Mouse (Mus musculus) lung, postnatal 0 days (tissue): ENCODE results near the gene Prkaca. TPM values are rescaled to one million over a fixed set of nuclear protein-coding genes. Genes with fewer than 3 reads are reported as not detected.
A peak's percentile ranks its signal among the peaks of the same experiment; 100 is the strongest.
"Not testable (repeated sequence)": the region's sequence is repeated elsewhere in the genome, so short reads cannot be mapped to it uniquely, and the experiment has no call there.

Source experiments
- ATAC-seq: fragments of 200-750 bp; cut with Nextera tagmentation; 2 replicates; pipeline ENCODE4 v1.8.0; 2017; ENCODE audit warnings: moderate library complexity
- DNase-seq: peaks from one replicate; pipeline ENCODE4 v3.0.0-alpha.2; 2016; ENCODE audit warnings: low spot score
- H3K27ac ChIP-seq: fragments of 300-500 bp; sonication (generic); 2 replicates; pipeline ENCODE4 v1.5.1; 2014; ENCODE audit warnings: antibody characterized with exemption, mild to moderate bottlenecking, low read length, mixed read lengths
- H3K27me3 ChIP-seq: fragments of 300-500 bp; sonication (generic); replicated peaks from 2 replicates; pipeline ENCODE4 v1.6.1; 2014; ENCODE audit warnings: low read length, mixed read lengths; ENCODE audit not compliant: insufficient read depth
- H3K36me3 ChIP-seq: fragments of 300-500 bp; sonication (generic); 2 replicates; pipeline ENCODE4 v1.6.1; 2014; ENCODE audit warnings: low read length, mixed read lengths; ENCODE audit not compliant: insufficient read depth
- H3K4me1 ChIP-seq: fragments of 300-500 bp; sonication (generic); 2 replicates; pipeline ENCODE4 v1.6.1; 2014; ENCODE audit warnings: antibody characterized with exemption, low read depth, low read length, mixed read lengths; ENCODE audit not compliant: insufficient read depth
- H3K4me2 ChIP-seq: fragments of 300-500 bp; sonication (generic); replicated peaks from 2 replicates; pipeline ENCODE4 v1.6.1; 2014; ENCODE audit warnings: low read depth, mild to moderate bottlenecking, low read length, moderate library complexity, mixed read lengths
- H3K4me3 ChIP-seq: fragments of 300-500 bp; sonication (generic); 2 replicates; pipeline ENCODE4 v1.5.1; 2014; ENCODE audit warnings: low read depth, low read length
- H3K9ac ChIP-seq: fragments of 300-500 bp; sonication (generic); replicated peaks from 2 replicates; pipeline ENCODE4 v1.6.1; 2014; ENCODE audit warnings: low read depth, mild to moderate bottlenecking
- H3K9me3 ChIP-seq: fragments of 300-500 bp; sonication (generic); 2 replicates; pipeline ENCODE4 v1.6.1; 2016; ENCODE audit warnings: low read length, mixed read lengths
- CTCF ChIP-seq: IDR thresholded peaks from 2 replicates; pipeline ENCODE4 v1.5.1; 2016; ENCODE audit warnings: antibody characterized with exemption, mild to moderate bottlenecking
- EP300 ChIP-seq: IDR thresholded peaks from 2 replicates; pipeline ENCODE4 v1.6.1; 2016; ENCODE audit warnings: antibody characterized with exemption, mild to moderate bottlenecking, control low read depth
- WGBS: fragments of 180-500 bp; shearing (Covaris S2); extraction: QIAGEN DNeasy Blood & Tissue Kit; methylation state at CpG from one replicate; pipeline ENCODE4 v1.1.7; 2014; 5-methylcytosine and 5-hydroxymethylcytosine counted together
- polyA plus RNA-seq: library from polyadenylated mRNA; unstranded; fragments of >200 nt; fragmentation: Nextera tagmentation; extraction: Ambion mirVana; gene quantifications from 2 replicates; pipeline ENCODE4 v1.2.1, GENCODE M21; 2015

Gene Prkaca
- polyA plus RNA-seq, 1 experiment from 2014 or later = 94.9 TPM

- no peak overlapping the region; the same call in 1 of the 2 replicates for H3K4me2 ChIP-seq
- DNase-seq = peak; percentile 32
- no peak for ATAC-seq
- no peak overlapping the region for H3K27ac ChIP-seq
- no peaks in the 10 kb centered on the region for H3K9me3 ChIP-seq
- peaks cover 15% of the 10 kb centered on the region; the same call in 1 of the 2 replicates for H3K4me1 ChIP-seq
- 64% methylated on average over 6 of the region's 6 CpGs for WGBS
- H3K9ac ChIP-seq = no peak overlapping the region
- no peaks in the 10 kb centered on the region for H3K27me3 ChIP-seq
- TF ChIP-seq CTCF (no peak), EP300 (no peak)
- 0 out of 2 replicates have a peak, but pooled peaks cover 6% of the 10 kb centered on the region for H3K36me3 ChIP-seq
- no peak overlapping the region; the same call in 1 of the 2 replicates for H3K4me3 ChIP-seq
These were observed 30.9 kb downstream of the Prkaca start for GRCm38 (mm10) chr8:84003612-84004246.

DNA sequence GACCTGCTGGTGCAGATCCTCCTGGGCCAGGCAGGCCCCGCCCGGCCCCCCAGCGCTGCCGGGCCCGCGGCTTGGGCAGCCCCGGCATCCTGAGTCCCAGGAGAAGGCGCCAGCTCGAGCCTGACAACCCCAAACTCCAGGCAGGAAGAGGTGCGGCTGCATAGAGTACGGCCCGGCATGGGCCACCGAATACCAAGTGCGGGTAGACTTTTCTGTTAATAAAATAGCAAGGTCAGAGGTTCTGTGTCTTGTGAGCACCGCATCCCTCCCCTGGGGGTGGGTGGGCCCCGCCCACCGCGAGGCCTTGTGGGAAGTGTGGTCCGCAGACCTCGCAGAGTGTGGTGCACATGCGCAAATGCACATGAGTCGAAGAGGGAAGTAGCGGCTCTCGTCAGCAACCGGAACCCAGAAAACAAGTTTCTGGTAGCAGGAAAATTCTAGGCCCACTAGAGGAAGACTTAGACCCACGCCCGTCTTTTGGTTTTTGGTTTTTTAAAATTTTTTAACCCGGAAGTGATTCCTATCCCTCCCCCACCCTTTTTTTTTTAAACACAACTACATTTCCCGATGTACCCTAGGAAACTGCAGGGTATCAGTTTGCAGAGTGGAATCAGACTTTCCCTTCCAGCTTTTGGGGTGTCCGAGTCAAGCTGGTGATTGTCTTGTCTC is 31.9 kb downstream of the Prkaca start:
- Histone ChIP-seq H3K4me3 (peak overlapping the region; percentile 47), H3K27me3 (no peaks in the 10 kb centered on the region), H3K4me1 (peaks cover 12% of the 10 kb centered on the region), H3K36me3 (0 out of 2 replicates have a peak, but pooled peaks cover 5% of the 10 kb centered on the region), H3K27ac (peak overlapping the region; percentile 88), H3K9me3 (no peaks in the 10 kb centered on the region), H3K9ac (peak overlapping the region; percentile 55), H3K4me2 (peak overlapping the region; percentile 82)
- ATAC-seq (peak; percentile 91), DNase-seq (peak; percentile 97)
- WGBS = under 1% methylated on average over 30 of the region's 30 CpGs
- TF ChIP-seq EP300 = peak; percentile 57
- no peak for TF ChIP-seq CTCF

GRCm38 (mm10) chr8:84005502-84005901 is 32.7 kb downstream of the Prkaca start:
- not testable (repeated sequence) for H3K27me3 ChIP-seq, H3K9ac ChIP-seq, H3K4me3 ChIP-seq, H3K4me2 ChIP-seq, DNase-seq, H3K9me3 ChIP-seq, H3K36me3 ChIP-seq, H3K27ac ChIP-seq, ATAC-seq
- H3K4me1 ChIP-seq = peaks cover 12% of the 10 kb centered on the region
- WGBS = 87% methylated on average over 7 of the region's 7 CpGs

GRCm38 (mm10) chr8:84008362-84008761 is 35.6 kb downstream of the Prkaca start:
- Histone ChIP-seq H3K4me1 (peaks cover 19% of the 10 kb centered on the region), H3K4me2 (no peak overlapping the region), H3K9ac (no peak overlapping the region), H3K36me3 (no peaks in the 10 kb centered on the region), H3K9me3 (no peaks in the 10 kb centered on the region), H3K4me3 (no peak overlapping the region), H3K27me3 (peaks cover 25% of the 10 kb centered on the region), H3K27ac (no peak overlapping the region)
- ATAC-seq (no peak), DNase-seq (peak; percentile 29)
- 37% methylated on average over 7 of the region's 7 CpGs for WGBS
- TF ChIP-seq EP300 (no peak), CTCF (peak; percentile 71)

- H3K4me2 ChIP-seq = peak overlapping the region; percentile 90
- peaks cover 27% of the 10 kb centered on the region for H3K27me3 ChIP-seq
These were observed 37.1 kb downstream of the Prkaca start for GRCm38 (mm10) chr8:84009876-84010275.

More at GRCm38 (mm10) chr8:84009876-84010275, 37.1 kb downstream of the Prkaca start:
- Histone ChIP-seq H3K36me3 (no peaks in the 10 kb centered on the region), H3K4me3 (0 out of 2 replicates have a peak overlapping the region, but pooled peaks have one; percentile 6), H3K9me3 (no peaks in the 10 kb centered on the region), H3K9ac (no peak overlapping the region), H3K27ac (no peak overlapping the region), H3K4me1 (peaks cover 14% of the 10 kb centered on the region)
- TF ChIP-seq CTCF = peak; percentile 96
- TF ChIP-seq EP300 = peak; percentile 56
- WGBS = under 1% methylated on average over 11 of the region's 11 CpGs
- DNase-seq (peak; percentile 90), ATAC-seq (peak; percentile 38)
